ENCODE assay signal across 8 mouse cellular contexts in genomic region chr7:141215880-141216733, GRCm38 (mm10). TPM values are rescaled to one million over a fixed set of nuclear protein-coding genes. Genes with fewer than 3 reads are reported as not detected.
A peak's percentile ranks its signal among the peaks of the same experiment; 100 is the strongest.
DNase-seq lines count a peak whose midpoint lies in the region; ATAC-seq lines count a peak whose summit lies in the region.

No protein-coding gene starts in this region.

- no peaks in the 10 kb centered on the region for H3K9me3 ChIP-seq in forebrain, embryonic 15.5 days
- no peaks in the 10 kb centered on the region for H3K9me3 ChIP-seq in kidney, embryonic 15.5 days (replicated peaks)

- DNase-seq in ovary, postnatal 36 days (ENCODE audit: low spot score): peak; percentile 47
- DNase-seq in ovary, adult 18-20 months (ENCODE audit: low spot score): no peak
- DNase-seq in adrenal gland, adult 8-10 months: peak; percentile 49
- peak; percentile 80 for DNase-seq in lung, postnatal 14 days
- DNase-seq in urinary bladder, adult 2 months (ENCODE audit: low spot score): peak; percentile 85

- no peaks in the 10 kb centered on the region for H3K27me3 ChIP-seq in forebrain, embryonic 15.5 days
- no peaks in the 10 kb centered on the region for H3K27me3 ChIP-seq in kidney, embryonic 15.5 days

- ATAC-seq in forebrain, embryonic 15.5 days (replicated peaks): peak; percentile 69
- peak; percentile 72 for ATAC-seq in kidney, embryonic 15.5 days (replicated peaks; ENCODE audit: low FRiP score)
- no peak for ATAC-seq in frontal cortex, adult (ENCODE audit: low TSS enrichment)

- H3K4me2 ChIP-seq in forebrain, embryonic 15.5 days (replicated peaks): peak overlapping the region; percentile 97
- H3K4me2 ChIP-seq in kidney, embryonic 15.5 days: peak overlapping the region; percentile 86

- H3K9ac ChIP-seq in forebrain, embryonic 15.5 days (replicated peaks): peak overlapping the region; percentile 68
- H3K9ac ChIP-seq in kidney, embryonic 15.5 days: peak overlapping the region; percentile 60

- H3K36me3 ChIP-seq in forebrain, embryonic 15.5 days: no peaks in the 10 kb centered on the region; the same call in 1 of the 2 replicates
- peaks cover 22% of the 10 kb centered on the region for H3K36me3 ChIP-seq in kidney, embryonic 15.5 days

- WGBS in forebrain, embryonic 15.5 days: under 1% methylated on average over 42 of the region's 42 CpGs
- 2% methylated on average over 42 of the region's 42 CpGs for WGBS in kidney, embryonic 15.5 days

- H3K27ac ChIP-seq in forebrain, embryonic 15.5 days (replicated peaks): peak overlapping the region; percentile 72
- peak overlapping the region; percentile 98 for H3K27ac ChIP-seq in kidney, embryonic 15.5 days

- H3K4me3 ChIP-seq in forebrain, embryonic 15.5 days: peak overlapping the region; percentile 87
- H3K4me3 ChIP-seq in kidney, embryonic 15.5 days (replicated peaks): peak overlapping the region; percentile 63

- peaks cover 24% of the 10 kb centered on the region for H3K4me1 ChIP-seq in forebrain, embryonic 15.5 days
- H3K4me1 ChIP-seq in kidney, embryonic 15.5 days: peaks cover 62% of the 10 kb centered on the region

RNA-seq across cellular contexts. Expression of gene Rassf7, which starts 0.4 kb away (rescaled TPM):
- total RNA-seq in adrenal gland, adult 8-10 months (2022): 1 to 10 TPM; 5.6 to 7.7 (median 6.3) TPM
- 24.6 and 26.9 TPM in 2 replicates for polyA plus RNA-seq in forebrain, embryonic 15.5 days (2015; fragmentation: Nextera tagmentation; extraction: Ambion mirVana)
- 57.5 and 66.9 TPM in 2 replicates for polyA plus RNA-seq in kidney, embryonic 15.5 days (2015; fragmentation: Nextera tagmentation; extraction: Ambion mirVana)
- polyA plus RNA-seq in urinary bladder, adult 2 months (2012; rRNA removed): 97.6 and 157 TPM in 2 replicates

RNA-seq across cellular contexts. Expression of gene Lmntd2, which starts 2.2 kb away (rescaled TPM):
- under 1 TPM; 0.12 to 0.94 (median 0.66) TPM for total RNA-seq in adrenal gland, adult 8-10 months (2022)
- 0.75 and 1.4 TPM in 2 replicates for polyA plus RNA-seq in forebrain, embryonic 15.5 days (2015; fragmentation: Nextera tagmentation; extraction: Ambion mirVana)
- 3.4 and 3.5 TPM in 2 replicates for polyA plus RNA-seq in kidney, embryonic 15.5 days (2015; fragmentation: Nextera tagmentation; extraction: Ambion mirVana)
- polyA plus RNA-seq in urinary bladder, adult 2 months (2012; rRNA removed): 8.4 and 11.6 TPM in 2 replicates

RNA-seq across cellular contexts. Expression of gene Phrf1, which starts 12.5 kb away (rescaled TPM):
- 10 to 100 TPM; 79.8 to 92.9 (median 84.3) TPM for total RNA-seq in adrenal gland, adult 8-10 months (2022)
- polyA plus RNA-seq in forebrain, embryonic 15.5 days (2015; fragmentation: Nextera tagmentation; extraction: Ambion mirVana): 80.2 and 81.8 TPM in 2 replicates
- 73.1 and 78.3 TPM in 2 replicates for polyA plus RNA-seq in kidney, embryonic 15.5 days (2015; fragmentation: Nextera tagmentation; extraction: Ambion mirVana)
- polyA plus RNA-seq in urinary bladder, adult 2 months (2012; rRNA removed): 16.4 and 30.4 TPM in 2 replicates

RNA-seq across cellular contexts. Expression of gene Lrrc56, which starts 22.1 kb away (rescaled TPM):
- total RNA-seq in adrenal gland, adult 8-10 months (2022): 10 to 100 TPM in 1 of 4 experiments, 1 to 10 TPM in 3; 6.6 to 12.1 (median 8.4) TPM
- polyA plus RNA-seq in forebrain, embryonic 15.5 days (2015; fragmentation: Nextera tagmentation; extraction: Ambion mirVana): 10.3 and 12.7 TPM in 2 replicates
- 10.3 and 13.9 TPM in 2 replicates for polyA plus RNA-seq in kidney, embryonic 15.5 days (2015; fragmentation: Nextera tagmentation; extraction: Ambion mirVana)
- polyA plus RNA-seq in urinary bladder, adult 2 months (2012; rRNA removed): 5.2 and 5.8 TPM in 2 replicates

RNA-seq across cellular contexts. Expression of gene Hras, which starts 22.3 kb away (rescaled TPM):
- total RNA-seq in adrenal gland, adult 8-10 months (2022): 100 to 1,000 TPM in 1 of 4 experiments, 10 to 100 TPM in 3; 80.0 to 105 (median 92.6) TPM
- polyA plus RNA-seq in forebrain, embryonic 15.5 days (2015; fragmentation: Nextera tagmentation; extraction: Ambion mirVana): 126 and 127 TPM in 2 replicates
- polyA plus RNA-seq in kidney, embryonic 15.5 days (2015; fragmentation: Nextera tagmentation; extraction: Ambion mirVana): 92.1 and 98.0 TPM in 2 replicates
- 114 and 129 TPM in 2 replicates for polyA plus RNA-seq in urinary bladder, adult 2 months (2012; rRNA removed)
